In the genomic region with DNA sequence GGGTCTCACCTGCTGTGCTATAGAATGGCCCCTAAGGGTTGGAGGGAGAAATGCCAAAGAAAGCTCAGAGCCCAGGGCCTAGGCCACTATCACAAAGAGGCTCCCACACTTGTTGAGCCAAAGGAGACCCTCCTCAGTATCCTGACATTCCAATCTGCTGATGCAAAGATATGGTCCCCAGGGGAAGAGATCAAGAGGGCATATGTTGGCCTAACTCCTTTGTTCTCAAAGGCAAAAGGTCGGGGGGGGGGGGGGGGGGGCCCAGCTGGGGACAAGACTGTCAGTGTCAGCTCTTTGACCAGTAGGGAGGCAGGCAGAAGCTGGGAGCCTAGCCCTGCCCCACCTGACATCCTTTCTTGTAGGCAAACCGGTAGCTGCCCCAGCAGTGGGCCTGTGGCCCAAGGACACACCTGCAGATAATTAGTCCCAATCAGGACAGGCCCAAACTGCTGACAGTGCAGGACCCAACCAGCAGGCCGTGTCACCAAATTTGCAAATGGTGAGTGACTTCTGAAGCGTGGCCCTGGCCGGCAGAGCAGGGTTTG, we compare ENCODE assay signal across 13 mouse cellular contexts.
DNase-seq lines count a peak whose midpoint lies in the region; ATAC-seq and TF ChIP-seq lines count a peak whose summit lies in the region.
"Had no signal": no experiment of that assay in that cellular context is flagged by ENCODE, and none has a peak within 500 bp of the region (broad histone marks: within the 10 kb centered on the region; RNA-seq: fewer than 3 reads in every experiment).

No protein-coding gene starts in this region.

- peak overlapping the region; percentile 35 for H3K27ac ChIP-seq in hindbrain, embryonic 10.5 days
- H3K27ac ChIP-seq in hindbrain, embryonic 11.5 days (ENCODE audit: low read depth, low read length), result no peak overlapping the region
- no peak overlapping the region for H3K27ac ChIP-seq in kidney, adult 2 months (ENCODE audit: insufficient read depth, low read depth, low read length)
- no peak overlapping the region for H3K27ac ChIP-seq in limb, embryonic 12.5 days
- H3K27ac ChIP-seq in liver, embryonic 12.5 days, result no peak overlapping the region
- H3K27ac ChIP-seq: hindbrain, embryonic 13.5 days; midbrain, embryonic 15.5 days; stomach, postnatal 0 days had no signal

- peaks cover 37% of the 10 kb centered on the region for H3K4me1 ChIP-seq in hindbrain, embryonic 10.5 days (replicated peaks)
- peaks cover 2% of the 10 kb centered on the region; the same call in 1 of the 2 replicates for H3K4me1 ChIP-seq in hindbrain, embryonic 11.5 days (replicated peaks; ENCODE audit: control insufficient read depth, insufficient read depth, low read length)
- no peaks in the 10 kb centered on the region for H3K4me1 ChIP-seq in kidney, adult 2 months (ENCODE audit: control insufficient read depth, insufficient read depth, low read length)
- peaks cover 22% of the 10 kb centered on the region for H3K4me1 ChIP-seq in limb, embryonic 12.5 days (replicated peaks)
- H3K4me1 ChIP-seq in liver, embryonic 12.5 days, result no peaks in the 10 kb centered on the region

- H3K36me3 ChIP-seq in hindbrain, embryonic 10.5 days, result 0 out of 2 replicates have a peak, but pooled peaks cover 9% of the 10 kb centered on the region
- no peaks in the 10 kb centered on the region for H3K36me3 ChIP-seq in hindbrain, embryonic 11.5 days (ENCODE audit: control insufficient read depth, insufficient read depth, low read length)
- H3K36me3 ChIP-seq in kidney, adult 2 months (ENCODE audit: control insufficient read depth, insufficient read depth, low read length), result no peaks in the 10 kb centered on the region
- no peaks in the 10 kb centered on the region for H3K36me3 ChIP-seq in limb, embryonic 12.5 days
- H3K36me3 ChIP-seq in liver, embryonic 12.5 days, result no peaks in the 10 kb centered on the region
- H3K36me3 ChIP-seq: hindbrain, embryonic 13.5 days; midbrain, embryonic 15.5 days had no signal

- TF ChIP-seq POLR2A in kidney, adult 2 months (IDR thresholded peaks at IDR 0.05; ENCODE audit: low read depth, low read length), result no peak

- H3K9ac ChIP-seq in hindbrain, embryonic 11.5 days (ENCODE audit: low read depth, low read length), result no peak overlapping the region
- no peak overlapping the region for H3K9ac ChIP-seq in limb, embryonic 12.5 days (replicated peaks)
- no peak overlapping the region for H3K9ac ChIP-seq in liver, embryonic 12.5 days
- H3K9ac ChIP-seq: hindbrain, embryonic 13.5 days; liver, postnatal 0 days; midbrain, embryonic 15.5 days had no signal

- no peak overlapping the region for H3K4me3 ChIP-seq in hindbrain, embryonic 10.5 days
- no peak overlapping the region for H3K4me3 ChIP-seq in hindbrain, embryonic 11.5 days (ENCODE audit: low read depth, low read length)
- no peak overlapping the region for H3K4me3 ChIP-seq in kidney, adult 2 months (ENCODE audit: insufficient read depth, low read depth, low read length)
- H3K4me3 ChIP-seq in limb, embryonic 12.5 days (replicated peaks), result no peak overlapping the region
- H3K4me3 ChIP-seq in liver, embryonic 12.5 days, result no peak overlapping the region
- H3K4me3 ChIP-seq: hindbrain, embryonic 13.5 days; midbrain, embryonic 15.5 days had no signal

- no peaks in the 10 kb centered on the region for H3K9me3 ChIP-seq in hindbrain, embryonic 10.5 days
- H3K9me3 ChIP-seq in hindbrain, embryonic 11.5 days (ENCODE audit: control insufficient read depth, low read length), result no peaks in the 10 kb centered on the region
- H3K9me3 ChIP-seq in limb, embryonic 12.5 days, result 0 out of 2 replicates have a peak, but pooled peaks cover 4% of the 10 kb centered on the region
- no peaks in the 10 kb centered on the region for H3K9me3 ChIP-seq in liver, embryonic 12.5 days (replicated peaks)
- H3K9me3 ChIP-seq: hindbrain, embryonic 13.5 days; midbrain, embryonic 15.5 days had no signal

- no peak overlapping the region for H3K4me2 ChIP-seq in hindbrain, embryonic 11.5 days (replicated peaks; ENCODE audit: low read depth, low read length)
- no peak overlapping the region for H3K4me2 ChIP-seq in limb, embryonic 12.5 days
- no peak overlapping the region for H3K4me2 ChIP-seq in liver, embryonic 12.5 days
- H3K4me2 ChIP-seq: hindbrain, embryonic 13.5 days; midbrain, embryonic 15.5 days had no signal

- ATAC-seq in hindbrain, embryonic 11.5 days (ENCODE audit: low FRiP score), result no peak
- peak; percentile 68; the same call in 1 of the 2 replicates for ATAC-seq in limb, embryonic 12.5 days (ENCODE audit: insufficient number of reproducible peaks, insufficient read depth, low FRiP score, low TSS enrichment, low read depth)
- ATAC-seq in liver, embryonic 12.5 days, result no peak
- ATAC-seq: liver, postnatal 0 days; midbrain, embryonic 15.5 days had no signal

- 3% methylated on average over 5 of the region's 5 CpGs for WGBS in hindbrain, embryonic 10.5 days
- WGBS in hindbrain, embryonic 11.5 days, result 5% methylated on average over 4 of the region's 5 CpGs
- WGBS in kidney, adult 2 months, result 7% methylated on average over 5 of the region's 5 CpGs
- 4% methylated on average over 5 of the region's 5 CpGs for WGBS in limb, embryonic 12.5 days
- 24% methylated on average over 5 of the region's 5 CpGs for WGBS in liver, embryonic 12.5 days (ENCODE audit: insufficient replicate concordance)

- TF ChIP-seq CTCF in kidney, adult 2 months (conservative IDR thresholded peaks at IDR 0.05; ENCODE audit: insufficient read depth, insufficient read length, low read depth, low read length), result no peak

- DNase-seq in hindbrain, embryonic 10.5 days (ENCODE audit: low spot score), result peak; percentile 73
- DNase-seq in hindbrain, embryonic 11.5 days (ENCODE audit: low spot score), result no peak
- peak; percentile 55 for DNase-seq in R1 (ENCODE audit: low read depth, low spot score)
- peak; percentile 89 for DNase-seq in kidney, adult 2 months
- DNase-seq in testis, postnatal 10 days (ENCODE audit: low spot score), result no peak
- DNase-seq in adrenal gland, postnatal 10 days, result no peak
- DNase-seq: cerebellum, postnatal 36 days; liver, postnatal 0 days had no signal

- no peaks in the 10 kb centered on the region; the same call in 1 of the 2 replicates for H3K27me3 ChIP-seq in hindbrain, embryonic 10.5 days (ENCODE audit: insufficient read depth, poor library complexity, severe bottlenecking)
- no peaks in the 10 kb centered on the region for H3K27me3 ChIP-seq in hindbrain, embryonic 11.5 days (ENCODE audit: control insufficient read depth, insufficient read depth, low read length)
- H3K27me3 ChIP-seq in kidney, adult 2 months (replicated peaks; ENCODE audit: control insufficient read depth, insufficient read depth, low read length), result no peaks in the 10 kb centered on the region
- peaks cover 5% of the 10 kb centered on the region; the same call in 1 of the 2 replicates for H3K27me3 ChIP-seq in limb, embryonic 12.5 days
- no peaks in the 10 kb centered on the region for H3K27me3 ChIP-seq in liver, embryonic 12.5 days (replicated peaks)
- H3K27me3 ChIP-seq: hindbrain, embryonic 13.5 days; midbrain, embryonic 15.5 days had no signal

Comparison
In these comparisons a context has a peak if more than half of its experiments do, and no peak if none do; other contexts are left out.
1. DNase-seq: peak in hindbrain, embryonic 10.5 days (single experiment), R1 (single experiment) and kidney, adult 2 months (single experiment); none in hindbrain, embryonic 11.5 days (single experiment), testis, postnatal 10 days (single experiment) and adrenal gland, postnatal 10 days (single experiment).